Mouse (Mus musculus) liver, postnatal 0 days (tissue): ENCODE results near the gene Zswim3. TPM values are rescaled to one million over a fixed set of nuclear protein-coding genes. Genes with fewer than 3 reads are reported as not detected.
A peak's percentile ranks its signal among the peaks of the same experiment; 100 is the strongest.

ENCODE experiments used
- ATAC-seq: fragments of 200-750 bp; cut with Nextera tagmentation; 2 replicates; pipeline ENCODE4 v1.8.0; 2017; ENCODE audit warnings: mild to moderate bottlenecking, moderate library complexity
- DNase-seq: peaks from one replicate; pipeline ENCODE4 v3.0.0-alpha.2; 2016
- H3K27ac ChIP-seq: fragments of 300-500 bp; sonication (generic); 2 replicates; pipeline ENCODE4 v1.5.1; 2014; ENCODE audit warnings: antibody characterized with exemption, moderate library complexity, mild to moderate bottlenecking, low read depth
- H3K27me3 ChIP-seq: fragments of 300-500 bp; sonication (generic); 2 replicates; pipeline ENCODE4 v1.6.1; 2014; ENCODE audit warnings: low read length, control low read depth, mixed read lengths; ENCODE audit not compliant: insufficient read depth
- H3K36me3 ChIP-seq: fragments of 300-500 bp; sonication (generic); replicated peaks from 2 replicates; pipeline ENCODE4 v1.6.1; 2014; ENCODE audit warnings: mild to moderate bottlenecking, control low read depth, low read length, moderate library complexity, mixed read lengths; ENCODE audit not compliant: insufficient read depth
- H3K4me1 ChIP-seq: fragments of 300-500 bp; sonication (generic); 2 replicates; pipeline ENCODE4 v1.6.1; 2014; ENCODE audit warnings: antibody characterized with exemption, mild to moderate bottlenecking, control low read depth; ENCODE audit not compliant: insufficient read depth
- H3K4me2 ChIP-seq: fragments of 300-500 bp; sonication (generic); 2 replicates; pipeline ENCODE4 v1.6.1; 2014; ENCODE audit warnings: low read depth, mild to moderate bottlenecking, low read length, moderate library complexity, mixed read lengths
- H3K4me3 ChIP-seq: fragments of 300-500 bp; sonication (generic); 2 replicates; pipeline ENCODE4 v1.5.1; 2014; ENCODE audit warnings: low read depth, low read length
- H3K9ac ChIP-seq: fragments of 300-500 bp; sonication (generic); replicated peaks from 2 replicates; pipeline ENCODE4 v1.6.1; 2014; ENCODE audit warnings: mild to moderate bottlenecking, moderate library complexity
- H3K9me3 ChIP-seq: fragments of 300-500 bp; sonication (generic); 2 replicates; pipeline ENCODE4 v1.6.1; 2016; ENCODE audit warnings: mild to moderate bottlenecking, control low read depth, low read length, mixed read lengths
- CTCF ChIP-seq: sonication (generic); IDR thresholded peaks from 2 replicates; pipeline ENCODE4 v1.5.1; 2016; ENCODE audit warnings: antibody characterized with exemption, low read depth
- EP300 ChIP-seq: IDR thresholded peaks from 2 replicates; pipeline ENCODE4 v1.6.1; 2016; ENCODE audit warnings: antibody characterized with exemption, low read depth, mild to moderate bottlenecking
- WGBS: fragments of 180-500 bp; shearing (Covaris S2); extraction: QIAGEN DNeasy Blood & Tissue Kit; methylation state at CpG from one replicate; pipeline ENCODE4 v1.1.7; 2014; ENCODE audit not compliant: insufficient replicate concordance; 5-methylcytosine and 5-hydroxymethylcytosine counted together
- polyA plus RNA-seq: library from polyadenylated mRNA; unstranded; fragments of >200 nt; fragmentation: Nextera tagmentation; extraction: Ambion mirVana; gene quantifications from 2 replicates; pipeline ENCODE4 v1.2.1, GENCODE M21; 2015

Zswim3 gene
- polyA plus RNA-seq, 1 experiment from 2014 or later, result 2.2 TPM

- H3K36me3 ChIP-seq, result peaks cover 54% of the 10 kb centered on the region
- no peaks in the 10 kb centered on the region for H3K27me3 ChIP-seq
- H3K4me2 ChIP-seq, result no peak overlapping the region
- no peak overlapping the region for H3K9ac ChIP-seq
- DNase-seq, result no peak
- no peaks in the 10 kb centered on the region for H3K9me3 ChIP-seq
- no peak for ATAC-seq
- TF ChIP-seq EP300 (no peak), CTCF (no peak)
- no peak overlapping the region for H3K27ac ChIP-seq
- WGBS, result 94% methylated on average over 18 of the region's 18 CpGs
- no peak overlapping the region for H3K4me3 ChIP-seq
- H3K4me1 ChIP-seq, result peaks cover 17% of the 10 kb centered on the region
Observed at GRCm38 (mm10) chr2:164791841-164792261, 13.0 kb upstream of the Zswim3 start.

- Histone ChIP-seq H3K9ac (no peak overlapping the region), H3K4me3 (no peak overlapping the region), H3K27ac (no peak overlapping the region), H3K9me3 (no peaks in the 10 kb centered on the region), H3K36me3 (peaks cover 59% of the 10 kb centered on the region), H3K4me1 (peaks cover 13% of the 10 kb centered on the region), H3K4me2 (no peak overlapping the region), H3K27me3 (no peaks in the 10 kb centered on the region)
- DNase-seq (no peak), ATAC-seq (no peak)
- no peak for TF ChIP-seq EP300
- no peak for TF ChIP-seq CTCF
- 90% methylated on average over 12 of the region's 12 CpGs for WGBS
Observed at GRCm38 (mm10) chr2:164792400-164793190, 12.3 kb upstream of the Zswim3 start.

GRCm38 (mm10) chr2:164793236-164793635, 11.7 kb upstream of the Zswim3 start:
- H3K9me3 ChIP-seq, result no peaks in the 10 kb centered on the region
- no peak overlapping the region for H3K9ac ChIP-seq
- H3K4me1 ChIP-seq, result peaks cover 12% of the 10 kb centered on the region
- no peak overlapping the region for H3K4me2 ChIP-seq
- ATAC-seq (0 out of 2 replicates have a peak, but pooled peaks have one; percentile 13), DNase-seq (peak; percentile 76)
- H3K27ac ChIP-seq, result no peak overlapping the region
- WGBS, result 73% methylated on average over 3 of the region's 3 CpGs
- no peak for TF ChIP-seq EP300
- peak; percentile 90 for TF ChIP-seq CTCF
- no peaks in the 10 kb centered on the region for H3K27me3 ChIP-seq
- no peak overlapping the region for H3K4me3 ChIP-seq
- peaks cover 60% of the 10 kb centered on the region for H3K36me3 ChIP-seq

- H3K9ac ChIP-seq, result no peak overlapping the region
- H3K36me3 ChIP-seq, result peaks cover 57% of the 10 kb centered on the region
- TF ChIP-seq EP300 (no peak), CTCF (no peak)
- H3K27me3 ChIP-seq, result no peaks in the 10 kb centered on the region
- no peak overlapping the region for H3K4me2 ChIP-seq
- no peaks in the 10 kb centered on the region for H3K9me3 ChIP-seq
- ATAC-seq, result no peak
- WGBS, result 81% methylated on average over 2 of the region's 2 CpGs
- no peak for DNase-seq
- no peak overlapping the region for H3K4me3 ChIP-seq
- peaks cover 6% of the 10 kb centered on the region for H3K4me1 ChIP-seq
- no peak overlapping the region for H3K27ac ChIP-seq
Observed at GRCm38 (mm10) chr2:164793772-164794171, 11.1 kb upstream of the Zswim3 start.

- Histone ChIP-seq H3K27ac (no peak overlapping the region), H3K4me3 (no peak overlapping the region), H3K4me2 (no peak overlapping the region), H3K9me3 (no peaks in the 10 kb centered on the region), H3K4me1 (peaks cover 4% of the 10 kb centered on the region; the same call in 1 of the 2 replicates), H3K9ac (no peak overlapping the region), H3K36me3 (peaks cover 60% of the 10 kb centered on the region), H3K27me3 (no peaks in the 10 kb centered on the region)
- TF ChIP-seq CTCF, result peak; percentile 97
- TF ChIP-seq EP300, result no peak
- 30% methylated on average over 5 of the region's 5 CpGs for WGBS
- DNase-seq (peak; percentile 88), ATAC-seq (peak; percentile 47)
Observed at GRCm38 (mm10) chr2:164794293-164794692, 10.6 kb upstream of the Zswim3 start.

- H3K4me1 ChIP-seq, result peaks cover 4% of the 10 kb centered on the region; the same call in 1 of the 2 replicates
- H3K36me3 ChIP-seq, result peaks cover 67% of the 10 kb centered on the region
- H3K27ac ChIP-seq, result no peak overlapping the region
- no peak overlapping the region for H3K4me3 ChIP-seq
- no peaks in the 10 kb centered on the region for H3K9me3 ChIP-seq
- TF ChIP-seq EP300, result no peak
- no peak for TF ChIP-seq CTCF
- no peaks in the 10 kb centered on the region for H3K27me3 ChIP-seq
- 87% methylated on average over 4 of the region's 4 CpGs for WGBS
- ATAC-seq (no peak), DNase-seq (no peak)
- H3K4me2 ChIP-seq, result no peak overlapping the region
- no peak overlapping the region for H3K9ac ChIP-seq
Observed at GRCm38 (mm10) chr2:164795868-164796267, 9.0 kb upstream of the Zswim3 start.
